Mouse (Mus musculus): ENCODE measurements around the gene Klra17.
"Not testable (repeated sequence)": the region's sequence is repeated elsewhere in the genome, so short reads cannot be mapped to it uniquely, and the experiment has no call there.

Klra17 gene

DNA sequence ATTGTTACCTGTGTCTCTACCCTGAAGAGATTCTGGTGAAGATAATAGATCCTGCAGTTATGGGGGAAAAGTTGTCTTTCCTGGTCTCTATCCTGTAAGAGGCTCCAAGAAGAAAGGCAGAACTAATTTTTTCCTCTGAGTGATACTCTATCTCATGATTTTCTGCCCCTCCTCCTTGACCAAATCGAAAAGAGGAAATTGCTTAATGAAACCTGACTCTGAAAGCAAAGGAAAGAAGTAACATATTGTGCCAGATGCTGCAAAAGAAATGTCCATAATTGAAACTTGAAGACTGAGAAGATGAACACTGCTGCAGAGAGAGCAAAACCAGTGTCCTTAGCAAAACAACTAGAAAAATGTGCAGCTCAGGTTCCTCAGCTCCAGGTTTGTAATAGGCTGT lies at the start of gene Klra17:
Klra17 (minus strand) TSS at position 124 of the 400 bp plus-strand sequence.
- DNase-seq (ENCODE audit: low spot score in 2 of 2) = no peak

DNA sequence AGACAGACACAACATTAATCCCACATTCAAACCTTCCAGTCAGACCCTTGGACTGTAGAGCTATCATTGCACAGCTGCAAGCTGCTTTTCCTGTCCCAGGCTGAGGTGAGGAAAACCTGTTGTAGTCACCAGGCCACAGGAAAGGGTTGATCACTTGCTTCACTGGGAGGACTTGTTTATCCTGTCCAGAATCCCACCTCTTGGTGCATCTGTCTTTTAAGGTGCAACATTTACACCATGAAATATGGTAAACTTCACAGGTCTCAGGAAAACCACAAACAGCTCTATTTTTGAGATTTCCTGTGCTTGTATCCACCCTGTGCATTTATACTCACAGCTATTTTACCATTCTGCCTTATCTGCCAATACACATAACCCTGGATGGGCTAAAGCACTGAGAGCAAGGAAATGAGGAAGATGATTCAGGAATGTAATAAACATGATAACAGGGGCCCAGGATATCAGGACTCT lies 41.0 kb upstream of the Klra17 start, which contains the start of gene Klra5:
Klra5 (minus strand) TSS at position 175 of the 471 bp plus-strand sequence.
- not testable (repeated sequence) for DNase-seq (ENCODE audit: low spot score in 2 of 2)

DNA sequence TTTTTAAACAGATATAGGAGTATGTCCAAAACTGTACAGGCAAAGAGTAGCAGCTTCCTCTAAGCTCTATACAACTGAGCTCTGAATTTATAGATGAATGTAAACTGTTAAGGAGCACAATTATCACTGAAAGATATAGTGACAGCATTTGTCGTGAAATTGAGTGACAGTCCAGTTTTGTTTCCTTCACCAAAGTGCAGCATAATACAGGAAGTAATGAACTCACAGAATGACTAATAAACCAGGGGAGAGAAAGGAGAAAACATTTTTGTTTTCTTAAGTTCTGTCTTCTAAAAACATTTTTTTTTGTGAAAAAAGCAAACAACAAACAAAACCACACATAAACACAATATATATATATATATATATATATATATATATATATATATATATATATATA lies 40.5 kb upstream of the Klra17 start:
- no peak for DNase-seq (ENCODE audit: low spot score in 2 of 2)

DNA sequence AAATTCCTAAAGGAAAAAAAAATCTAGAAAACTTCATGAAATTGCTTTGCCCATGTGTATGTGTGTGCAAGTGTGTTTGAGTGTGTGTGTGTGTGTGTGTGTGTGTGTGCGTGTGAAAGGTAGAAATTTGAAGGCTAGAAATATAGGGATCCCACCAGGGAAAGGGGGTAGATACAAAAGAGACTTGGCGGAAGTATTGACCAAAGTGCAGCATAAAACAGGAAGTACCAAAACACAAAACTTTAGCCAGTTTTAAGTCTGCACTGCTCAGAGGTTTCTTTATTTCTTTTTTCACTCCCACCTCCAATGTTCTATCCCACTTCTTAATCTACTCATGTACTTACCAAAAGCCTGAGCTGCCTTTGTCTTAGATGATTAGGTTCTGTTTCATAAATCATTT lies 6.1 kb upstream of the Klra17 start:
- no peak for DNase-seq (ENCODE audit: low spot score in 2 of 2)

DNA sequence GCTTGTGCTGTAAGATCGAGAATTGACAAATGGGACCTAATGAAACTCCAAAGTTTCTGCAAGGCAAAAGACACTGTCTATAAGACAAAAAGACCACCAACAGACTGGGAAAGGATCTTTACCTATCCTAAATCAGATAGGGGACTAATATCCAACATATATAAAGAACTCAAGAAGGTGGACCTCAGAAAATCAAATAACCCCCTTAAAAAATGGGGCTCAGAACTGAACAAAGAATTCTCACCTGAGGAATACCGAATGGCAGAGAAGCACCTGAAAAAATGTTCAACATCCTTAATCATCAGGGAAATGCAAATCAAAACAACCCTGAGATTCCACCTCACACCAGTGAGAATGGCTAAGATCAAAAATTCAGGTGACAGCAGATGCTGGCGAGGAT lies 14.1 kb downstream of the Klra17 start, which contains the start of gene Gm17631:
Gm17631 (plus strand) TSS at position 301 of the 400 bp plus-strand sequence.
- not testable (repeated sequence) for DNase-seq (ENCODE audit: low spot score in 2 of 2)

DNA sequence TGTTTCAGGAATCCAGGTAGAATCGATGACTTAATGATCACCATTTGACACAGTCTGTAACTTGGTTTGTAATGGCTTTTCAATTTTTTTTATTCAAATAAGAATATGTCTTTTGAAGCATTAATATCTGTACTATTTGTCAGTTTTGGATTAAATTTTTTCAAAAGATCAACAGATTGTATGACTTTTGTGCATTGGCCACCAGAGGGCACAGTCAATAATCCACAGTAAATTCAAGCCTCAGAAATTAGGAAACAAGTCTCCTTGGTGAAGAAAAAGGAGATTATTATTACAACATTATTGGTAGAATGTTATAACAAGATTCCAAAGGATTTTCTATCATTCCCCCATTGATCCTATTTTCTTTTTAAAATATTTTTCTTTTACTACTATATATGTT lies 50.9 kb downstream of the Klra17 start:
- DNase-seq (ENCODE audit: low spot score in 2 of 2) = no peak

DNA sequence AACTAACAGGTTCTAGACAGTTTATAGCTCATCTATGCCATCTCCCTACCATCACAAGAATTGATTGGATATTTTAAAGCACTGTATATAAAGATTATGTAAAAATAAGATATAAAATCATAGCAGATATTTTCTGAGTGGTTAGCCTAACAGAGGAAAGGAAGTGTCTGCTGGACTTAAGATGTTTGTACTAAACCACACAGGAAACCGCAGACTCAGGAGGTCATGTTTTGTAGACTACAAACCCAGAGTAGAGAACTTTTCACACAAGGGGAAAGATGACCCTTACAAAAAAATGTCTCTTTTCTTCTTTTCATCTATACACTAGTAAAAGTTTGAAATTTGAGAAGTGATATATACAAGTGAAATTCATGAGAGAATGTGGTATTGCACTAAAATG lies 52.5 kb downstream of the Klra17 start:
- no peak for DNase-seq (ENCODE audit: low spot score in 2 of 2)

DNA sequence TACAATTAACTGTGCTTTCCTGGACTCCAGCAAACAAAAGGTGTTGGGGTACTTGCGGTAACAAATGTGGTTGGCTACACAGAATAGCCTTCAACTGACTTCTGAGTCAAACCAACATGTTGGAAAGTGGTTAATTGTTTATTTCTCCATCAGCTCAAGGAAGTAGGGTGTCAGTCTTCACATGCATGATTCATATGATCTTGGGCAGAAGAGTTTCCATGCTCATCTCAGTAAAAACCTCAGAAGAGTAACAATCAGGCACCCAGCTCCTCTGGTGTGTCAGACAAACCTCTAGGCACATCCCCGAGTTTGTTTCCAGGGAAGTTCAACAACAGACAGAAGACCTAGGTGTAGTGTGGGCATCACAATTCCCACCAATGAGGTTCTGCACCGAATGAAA lies 58.7 kb downstream of the Klra17 start:
- DNase-seq (ENCODE audit: low spot score in 2 of 2) = no peak

DNA sequence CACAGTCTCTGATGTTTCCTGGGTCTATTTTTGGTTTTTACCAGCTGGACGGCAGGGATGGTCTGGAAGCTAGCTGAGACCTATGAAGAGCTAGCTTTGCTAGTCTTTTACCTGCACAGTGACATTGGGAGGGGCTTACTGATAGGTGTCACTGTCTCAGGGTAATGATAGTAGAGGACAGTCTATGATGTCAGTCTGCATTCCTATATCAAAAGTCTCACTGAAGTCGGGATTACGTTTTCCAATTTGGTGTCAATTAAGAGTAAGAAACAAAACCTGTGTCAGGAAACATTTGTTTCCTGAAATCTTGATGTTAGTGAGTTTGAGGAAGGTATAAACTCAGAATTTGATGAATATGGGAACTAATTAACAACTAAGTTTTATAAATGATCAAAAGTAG lies 92.3 kb downstream of the Klra17 start, which contains the start of gene Gm156:
Gm156 (minus strand) TSS at position 101 of the 400 bp plus-strand sequence.
- DNase-seq (ENCODE audit: low spot score in 2 of 2) = not testable (repeated sequence)
